Mouse (Mus musculus): Measurements from ENCODE around the gene Olfr414. TPM values are rescaled to one million over a fixed set of nuclear protein-coding genes. Genes with fewer than 3 reads are reported as not detected.

Olfr414 gene
- not detected for total RNA-seq (2021)

DNA sequence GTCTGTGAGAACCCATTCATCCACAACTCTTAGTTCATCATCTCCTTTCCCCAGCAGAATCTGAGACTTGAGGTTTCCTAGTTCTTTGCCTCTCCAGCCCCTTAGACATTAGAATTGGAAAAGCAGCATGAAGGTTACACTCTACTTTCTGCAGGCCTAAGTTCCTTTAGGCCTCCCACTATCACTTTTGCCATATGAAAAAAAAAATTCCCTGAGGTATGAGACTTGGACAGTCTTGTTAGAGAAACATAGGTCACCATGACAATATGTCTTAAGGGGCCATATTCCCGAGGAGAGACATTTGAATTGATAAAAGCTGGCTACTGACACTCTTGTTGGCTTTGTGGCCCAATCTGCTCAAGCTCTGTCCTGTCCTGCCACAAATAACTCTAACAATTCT lies at the start of gene Olfr414:
Gene Olfr414 (plus strand): TSS at position 301 of the 400 bp plus-strand sequence.
- intact Hi-C loops (cut with DNase I): no loop called here
- DNase-seq (ENCODE audit: extremely low spot score in 1 of 2, low spot score in 2 of 2): no peak

DNA sequence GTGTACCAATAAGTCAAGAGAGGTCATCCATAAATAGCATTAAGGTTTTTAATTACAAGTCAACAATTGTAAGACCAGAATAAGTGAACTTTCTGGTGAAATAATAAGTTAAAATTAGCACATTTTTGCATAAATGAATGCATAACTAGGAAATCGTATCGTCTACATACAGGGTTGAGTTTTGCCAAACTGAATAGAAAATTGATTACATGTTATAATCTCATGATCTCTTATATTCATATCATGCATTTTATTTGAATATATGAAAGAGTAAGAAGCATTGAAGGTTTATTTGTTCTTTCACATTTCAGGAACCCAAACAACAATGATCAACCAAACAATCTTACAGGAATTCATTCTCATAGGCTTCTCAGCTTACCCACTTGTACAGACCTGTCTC lies 33.1 kb upstream of the Olfr414 start, which contains the start of gene Olfr248:
Gene Olfr248 (plus strand): TSS at position 301 of the 400 bp plus-strand sequence.
- intact Hi-C loops (cut with DNase I): no loop called here
- no peak for DNase-seq (ENCODE audit: extremely low spot score in 1 of 2, low spot score in 2 of 2)

DNA sequence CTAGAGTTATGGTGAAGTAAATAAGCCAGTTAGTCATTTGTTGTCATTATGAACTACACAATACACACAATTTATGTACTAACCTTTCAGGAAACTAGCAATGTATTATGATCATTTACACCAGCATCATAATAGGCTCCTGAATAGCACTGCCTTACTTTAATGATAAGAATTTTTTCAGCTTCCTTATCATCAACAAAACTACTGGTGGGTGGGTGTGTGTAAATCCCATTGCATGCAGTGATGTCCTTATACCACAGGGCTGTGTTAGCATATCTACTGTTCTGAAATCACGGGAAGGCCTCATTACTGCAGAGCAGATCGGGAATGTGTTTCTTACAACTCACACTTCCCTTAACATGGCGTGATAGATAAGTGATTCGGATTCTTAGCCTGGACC lies 905 bp upstream of the Olfr414 start:
- no peak for DNase-seq (ENCODE audit: extremely low spot score in 1 of 2, low spot score in 2 of 2)
- intact Hi-C loops (cut with DNase I): no loop called here

DNA sequence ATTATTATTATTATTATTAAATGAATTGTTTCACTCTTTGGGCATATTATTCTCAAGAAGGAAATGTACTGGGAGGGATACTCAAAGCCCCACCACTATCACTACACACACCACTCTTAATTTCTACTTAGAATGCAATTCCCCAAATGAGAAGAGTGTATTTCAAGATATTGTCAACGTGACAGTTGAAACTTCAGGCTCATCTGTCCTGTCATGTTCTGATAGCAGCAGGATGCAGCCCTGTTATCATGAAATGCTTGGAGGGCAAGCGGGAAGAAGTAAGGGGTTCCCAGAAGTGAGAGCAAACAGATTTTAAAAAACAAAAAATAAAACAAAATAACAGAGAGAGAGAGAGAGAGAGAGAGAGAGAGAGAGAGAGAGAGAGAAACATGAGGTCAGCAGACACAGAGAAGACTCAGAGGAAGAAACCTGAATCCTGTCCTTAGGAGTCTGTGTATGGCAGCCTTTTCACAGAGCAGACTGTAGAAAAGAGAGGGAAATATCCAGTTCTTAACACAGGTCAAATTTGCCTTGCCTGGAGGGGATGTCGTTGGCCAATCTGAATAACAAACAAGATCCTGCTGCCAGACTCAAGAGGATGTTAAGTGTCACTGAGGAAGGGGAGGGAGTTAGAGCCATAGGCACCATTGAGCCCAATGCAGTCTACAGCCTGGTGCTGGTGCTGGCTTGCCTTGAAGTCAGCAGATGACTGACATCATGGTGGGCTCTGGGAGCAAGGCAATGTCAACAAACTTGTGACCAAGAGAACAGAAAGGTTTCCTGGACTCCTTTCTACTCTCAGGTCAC lies 2.5 kb downstream of the Olfr414 start:
- no peak for DNase-seq (ENCODE audit: extremely low spot score in 1 of 2, low spot score in 2 of 2)
- intact Hi-C loops (cut with DNase I): no loop called here

DNA sequence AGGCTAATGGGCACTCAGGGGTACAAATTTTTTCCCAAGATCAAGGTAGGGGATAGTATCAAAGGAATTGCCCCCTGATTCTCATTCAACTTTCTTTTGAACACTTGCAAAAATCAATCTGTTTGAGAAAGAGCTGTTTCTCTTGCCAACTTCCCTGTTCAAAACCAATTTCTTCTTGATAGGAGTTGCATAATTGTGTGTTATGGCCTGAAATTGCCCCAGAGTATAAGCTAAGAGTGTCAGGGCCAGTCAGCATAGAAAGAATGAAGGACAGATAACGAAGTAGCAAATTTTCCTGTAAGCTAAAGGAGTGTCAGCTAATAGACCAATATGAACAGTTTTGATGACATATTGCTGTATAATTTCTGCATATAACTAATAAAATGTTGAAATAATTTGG lies 3.5 kb downstream of the Olfr414 start:
- intact Hi-C loops (cut with DNase I): no loop called here
- DNase-seq (ENCODE audit: extremely low spot score in 1 of 2, low spot score in 2 of 2): no peak

DNA sequence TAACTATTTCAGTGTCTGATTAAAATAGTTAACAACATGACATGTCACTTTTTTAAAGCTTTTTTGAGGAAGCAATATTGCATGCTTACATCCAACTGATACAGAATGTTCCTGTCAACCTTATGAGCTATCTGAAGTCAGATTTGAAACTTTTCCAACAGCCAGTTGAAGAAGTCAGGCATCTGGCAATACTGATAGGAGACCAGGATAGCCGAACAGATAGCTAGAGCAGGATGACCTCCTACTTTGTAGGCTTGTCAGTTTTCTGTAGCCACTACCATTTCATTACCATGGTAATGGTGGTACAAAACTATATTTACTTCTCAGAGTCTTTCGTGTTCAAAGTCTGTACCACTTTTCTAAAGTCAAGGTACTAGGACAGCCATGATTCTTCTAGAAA lies 4.5 kb downstream of the Olfr414 start:
- no peak for DNase-seq (ENCODE audit: extremely low spot score in 1 of 2, low spot score in 2 of 2)
- intact Hi-C loops (cut with DNase I): no loop called here

DNA sequence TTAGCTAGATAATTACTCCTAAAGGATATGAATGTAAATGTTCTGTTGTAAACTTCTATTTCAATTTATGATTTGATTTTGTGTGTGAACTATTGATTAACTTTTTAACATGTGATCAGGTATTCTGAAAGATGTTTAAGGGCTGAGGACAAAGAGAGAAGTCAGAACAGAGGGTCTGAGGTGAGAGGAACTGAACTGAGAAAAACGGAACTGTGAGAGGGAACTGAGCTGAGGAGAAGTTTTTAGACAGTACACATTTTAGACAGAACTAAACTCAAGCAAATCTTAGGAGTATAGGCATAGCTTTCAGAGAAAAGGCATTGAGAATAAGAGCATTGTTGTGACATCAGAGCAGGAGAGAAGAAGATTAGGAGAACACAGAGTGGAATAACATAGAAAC lies 10.3 kb downstream of the Olfr414 start:
- DNase-seq (ENCODE audit: extremely low spot score in 1 of 2, low spot score in 2 of 2): no peak
- intact Hi-C loops (cut with DNase I): no loop called here

DNA sequence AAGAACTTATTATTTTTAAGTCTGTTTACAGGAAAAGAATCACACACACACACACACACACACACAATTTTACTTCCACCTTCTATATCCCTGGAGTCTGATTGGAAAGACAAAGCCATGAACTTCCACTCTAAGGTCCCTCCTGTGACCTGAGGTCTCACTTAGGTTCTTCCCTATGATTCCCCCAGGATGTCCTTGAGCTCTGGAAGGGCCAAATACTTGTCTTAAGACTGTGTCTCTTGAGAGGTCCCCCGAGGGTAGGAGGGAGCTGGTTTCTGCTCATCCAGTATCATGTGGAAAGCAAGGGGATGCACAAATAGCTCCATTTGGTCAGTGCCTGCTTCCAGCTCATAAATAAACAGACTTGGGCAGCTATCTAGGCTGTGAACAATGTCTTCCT lies 17.9 kb downstream of the Olfr414 start, which contains the start of gene Olfr220:
Gene Olfr220 (plus strand): TSS at position 301 of the 400 bp plus-strand sequence.
- intact Hi-C loops (cut with DNase I): no loop called here
- DNase-seq (ENCODE audit: extremely low spot score in 1 of 2, low spot score in 2 of 2): no peak

DNA sequence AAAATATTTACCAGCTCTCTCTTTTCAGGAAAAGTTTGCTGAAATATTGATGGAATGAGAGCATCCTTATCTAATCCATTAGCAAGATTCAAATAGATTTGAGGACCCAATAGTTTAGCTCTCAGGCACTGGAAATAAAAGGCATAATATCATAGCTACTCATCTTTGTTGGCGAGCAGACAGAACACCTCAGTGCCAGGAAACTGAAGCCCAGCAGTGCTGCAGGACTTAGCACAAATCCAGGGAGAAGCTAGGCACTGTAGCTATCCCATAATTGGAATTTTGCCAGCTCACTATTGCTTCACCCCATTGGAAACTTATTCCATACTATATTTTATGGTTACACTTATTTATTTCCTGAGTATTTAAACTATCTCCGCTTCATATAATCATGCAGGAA lies 31.2 kb downstream of the Olfr414 start:
- intact Hi-C loops (cut with DNase I): no loop called here
- DNase-seq (ENCODE audit: extremely low spot score in 1 of 2, low spot score in 2 of 2): no peak

DNA sequence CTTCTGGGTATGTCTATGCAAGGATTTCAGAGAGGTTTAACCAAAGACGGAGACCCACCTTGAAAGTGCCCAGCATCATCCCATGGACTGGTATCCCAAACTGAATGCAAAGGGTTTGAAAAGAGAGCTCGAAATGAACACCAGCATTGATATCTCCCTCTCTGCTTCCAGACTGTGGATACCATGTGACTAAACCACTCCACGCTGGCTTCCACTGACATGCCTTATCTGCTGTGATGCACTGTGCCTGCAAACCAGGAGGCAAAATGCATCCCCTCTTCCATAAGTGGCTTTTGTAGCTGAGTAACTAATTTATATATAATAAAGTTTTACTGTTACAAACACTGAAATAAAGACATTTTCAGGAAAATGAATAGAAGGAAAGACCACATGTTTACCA lies 41.5 kb downstream of the Olfr414 start:
- no peak for DNase-seq (ENCODE audit: extremely low spot score in 1 of 2, low spot score in 2 of 2)
- intact Hi-C loops (cut with DNase I): loop anchor here (5.0 kb wide), 2 partner anchors 537 to 1008 kb away; no protein-coding TSS in a partner anchor

DNA sequence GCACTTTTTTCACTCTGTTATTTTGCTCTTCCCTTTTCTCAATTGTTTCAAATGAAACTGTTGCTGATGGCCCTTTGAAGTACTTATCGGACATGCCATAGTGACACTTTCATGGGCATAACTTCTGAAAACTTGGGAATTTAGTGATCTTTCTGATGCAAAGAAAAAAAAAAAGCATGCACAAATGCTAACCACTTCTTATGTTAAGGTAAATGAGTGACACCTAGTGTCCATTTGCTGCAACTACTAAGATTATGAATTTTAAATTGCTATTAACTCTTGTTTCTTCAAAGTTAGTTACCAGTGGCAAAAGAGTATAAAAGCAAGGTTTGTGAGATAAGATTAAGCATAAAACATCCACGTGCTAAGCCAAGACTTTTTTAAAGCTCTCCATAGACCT lies 42.4 kb downstream of the Olfr414 start:
- peak in 1 of 2 experiments; percentile 26 for DNase-seq (ENCODE audit: extremely low spot score in 1 of 2, low spot score in 2 of 2)
- intact Hi-C loops (cut with DNase I): loop anchor here (5.0 kb wide), 2 partner anchors 536 to 1009 kb away; no protein-coding TSS in a partner anchor

DNA sequence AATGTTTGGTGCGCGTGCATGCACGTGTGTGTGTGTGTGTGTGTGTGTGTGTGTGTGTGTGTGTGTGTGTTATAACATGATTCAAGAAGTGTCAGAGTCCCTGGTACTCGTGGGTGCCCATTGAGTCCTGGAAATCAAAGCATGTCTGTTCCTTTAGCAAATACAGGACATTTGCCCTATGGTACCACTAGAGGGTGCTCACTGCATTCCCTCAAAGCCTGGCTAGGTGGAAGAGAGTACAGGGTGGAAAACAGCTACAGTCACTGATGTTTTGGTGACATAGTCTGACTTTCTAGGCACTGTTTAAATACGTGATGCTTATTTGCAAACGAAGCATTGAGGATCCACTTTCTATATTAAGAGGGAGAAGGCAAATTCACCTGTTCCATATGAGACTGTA lies 45.9 kb downstream of the Olfr414 start:
- intact Hi-C loops (cut with DNase I): loop anchor here (5.0 kb wide), 2 partner anchors 533 to 1012 kb away; no protein-coding TSS in a partner anchor
- peak; percentile 26 to 58 for DNase-seq (ENCODE audit: extremely low spot score in 1 of 2, low spot score in 2 of 2)

DNA sequence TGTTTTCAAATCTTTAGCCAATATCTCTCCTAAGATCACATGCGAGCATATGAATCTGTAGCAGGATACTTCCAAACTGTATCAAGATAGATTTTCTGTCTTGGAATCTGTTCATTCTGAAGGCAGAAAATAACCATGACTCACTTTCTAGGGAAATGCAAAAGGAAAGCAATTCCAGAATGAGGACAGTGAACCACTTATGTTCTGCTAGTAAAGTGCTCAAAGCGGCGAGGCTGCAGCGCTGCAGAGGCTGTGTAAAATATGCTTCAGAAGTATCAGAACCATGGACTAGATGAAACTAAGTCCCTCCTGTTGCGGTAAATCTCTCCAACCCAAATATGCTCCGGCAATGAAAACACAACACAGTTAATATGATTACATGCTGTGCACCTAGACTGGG lies 58.7 kb downstream of the Olfr414 start:
- peak in 1 of 2 experiments; percentile 40 for DNase-seq (ENCODE audit: extremely low spot score in 1 of 2, low spot score in 2 of 2)
- intact Hi-C loops (cut with DNase I): no loop called here

Other genes with a start within 250 kb of the Olfr414 start
- gene Olfr419, start 172.0 kb upstream of the Olfr414 start, total RNA-seq (2021): not detected
- gene Mptx1, start 93.5 kb upstream of the Olfr414 start, total RNA-seq (2021): not detected
- gene Olfr417, start 58.9 kb upstream of the Olfr414 start, total RNA-seq (2021): not detected
- gene Olfr248, start 33.0 kb upstream of the Olfr414 start, total RNA-seq (2021): not detected
- not detected for gene Olfr220, start 18.0 kb downstream of the Olfr414 start, total RNA-seq (2021)
- gene Fmn2, start 77.8 kb downstream of the Olfr414 start, total RNA-seq (2021): 10 to 100 TPM; 54.9 to 55.8 TPM

Measured in left cerebral cortex, postnatal 10 days (tissue).